Mouse (Mus musculus) cerebellum, adult 8-10 months (tissue): ENCODE data around the gene Catip.

Experiments used
- DNase-seq: peaks from one replicate; pipeline ENCODE4 v3.0.0; 2022

The Catip gene

GRCm38 (mm10) chr1:74344163-74344916, 17.6 kb upstream of the Catip start:
- no peak for DNase-seq

- no peak for DNase-seq
Measured at GRCm38 (mm10) chr1:74351185-74351769, 10.6 kb upstream of the Catip start.

DNA sequence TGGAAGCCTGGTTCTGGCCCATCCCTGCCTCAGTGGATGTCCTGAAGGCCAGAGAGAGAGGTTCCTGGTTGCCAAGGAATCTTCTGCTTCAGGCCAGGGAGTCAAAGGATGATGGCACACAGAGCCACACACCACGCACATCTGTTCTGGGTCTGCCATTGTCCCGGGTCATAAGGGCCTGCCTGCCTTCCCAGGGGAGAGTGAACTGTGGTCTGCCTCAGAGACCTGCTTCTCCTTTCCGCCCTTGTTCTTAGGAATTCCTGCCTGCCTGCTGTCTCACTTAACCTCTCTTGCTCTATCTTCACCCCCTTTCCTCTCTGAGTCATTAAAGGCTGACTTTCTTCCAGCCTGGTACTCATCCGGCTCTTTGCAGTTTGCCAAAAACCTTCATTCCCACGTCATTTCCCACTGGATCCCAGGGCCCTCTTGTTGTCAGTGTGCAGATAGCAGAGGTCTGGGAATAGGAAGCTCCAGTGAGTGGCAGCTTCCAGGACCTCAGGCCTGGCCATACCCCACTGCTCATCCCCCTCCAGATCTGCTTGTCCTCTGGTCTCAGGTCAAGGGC, 9.3 kb upstream of the Catip start:
- DNase-seq, result no peak

DNA sequence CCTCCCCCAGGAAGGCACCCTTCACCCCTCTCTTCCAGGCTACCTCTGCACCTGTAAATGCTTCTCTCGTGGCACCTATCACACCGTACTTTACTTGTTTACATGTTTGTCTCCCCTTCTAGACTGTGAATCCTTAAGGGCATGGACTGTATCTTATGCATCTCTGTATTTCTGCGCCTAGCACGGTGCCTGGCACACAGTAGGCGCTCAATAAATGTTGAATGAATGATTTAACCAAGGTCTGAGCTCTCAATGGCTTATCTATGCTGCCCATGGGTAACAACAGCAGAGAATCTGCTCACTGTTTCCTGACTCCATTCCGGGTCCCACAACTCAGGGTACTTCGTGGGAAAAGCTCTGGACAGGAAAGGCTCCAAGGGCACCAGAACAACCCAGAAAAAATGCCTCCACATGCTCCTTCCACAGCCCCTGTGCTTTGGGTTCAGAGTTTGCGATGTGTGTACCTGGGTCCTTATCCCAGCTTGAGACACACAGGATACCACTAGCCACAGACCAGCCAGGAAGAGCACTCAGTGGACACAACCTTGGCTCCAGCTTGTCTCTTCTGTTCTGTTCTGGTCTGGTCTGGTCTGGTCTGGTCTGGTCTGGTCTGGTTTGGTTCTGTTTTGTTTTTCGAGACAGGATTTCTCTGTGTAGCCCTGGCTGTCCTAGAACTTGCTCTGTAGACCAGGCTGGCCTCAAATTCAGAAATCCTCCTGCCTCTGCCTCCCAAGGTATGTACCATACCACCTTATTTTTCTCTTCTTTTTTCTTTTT, 8.3 kb upstream of the Catip start:
- DNase-seq, result no peak

GRCm38 (mm10) chr1:74357531-74357930, 4.4 kb upstream of the Catip start:
- DNase-seq, result no peak

DNA sequence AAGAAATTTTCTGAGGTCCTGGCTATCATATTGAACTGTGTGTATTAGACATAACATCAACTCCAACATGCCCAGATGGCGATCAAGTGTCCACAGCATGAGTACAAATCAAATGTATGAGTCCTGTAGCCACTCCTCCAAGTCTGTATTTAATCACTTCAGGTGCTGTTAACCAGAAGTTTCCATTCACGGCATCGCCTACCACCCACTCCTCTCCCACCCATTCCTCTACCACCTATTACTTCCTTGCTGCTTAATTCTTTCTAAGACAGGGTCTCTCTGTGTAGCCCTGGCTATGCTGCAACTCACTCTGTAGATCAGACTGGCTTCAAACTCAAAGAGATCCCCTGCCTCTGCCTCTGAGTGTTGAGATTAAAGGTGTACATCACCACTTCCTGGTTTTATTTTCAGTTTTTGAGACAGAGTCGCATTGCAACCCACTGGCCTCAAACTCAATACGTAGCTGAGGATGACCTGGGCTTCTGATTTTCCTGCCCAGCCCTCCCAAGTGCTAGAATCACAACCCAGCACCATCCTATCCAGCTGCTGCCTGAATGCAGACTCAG, 1.9 kb upstream of the Catip start:
- no peak for DNase-seq

- no peak for DNase-seq
Measured at GRCm38 (mm10) chr1:74362325-74363229, 669 bp downstream of the Catip start.

- DNase-seq, result no peak
Measured at GRCm38 (mm10) chr1:74363437-74363836, 1.5 kb downstream of the Catip start.

- DNase-seq, result no peak
Measured at GRCm38 (mm10) chr1:74364270-74364669, 2.4 kb downstream of the Catip start.

DNA sequence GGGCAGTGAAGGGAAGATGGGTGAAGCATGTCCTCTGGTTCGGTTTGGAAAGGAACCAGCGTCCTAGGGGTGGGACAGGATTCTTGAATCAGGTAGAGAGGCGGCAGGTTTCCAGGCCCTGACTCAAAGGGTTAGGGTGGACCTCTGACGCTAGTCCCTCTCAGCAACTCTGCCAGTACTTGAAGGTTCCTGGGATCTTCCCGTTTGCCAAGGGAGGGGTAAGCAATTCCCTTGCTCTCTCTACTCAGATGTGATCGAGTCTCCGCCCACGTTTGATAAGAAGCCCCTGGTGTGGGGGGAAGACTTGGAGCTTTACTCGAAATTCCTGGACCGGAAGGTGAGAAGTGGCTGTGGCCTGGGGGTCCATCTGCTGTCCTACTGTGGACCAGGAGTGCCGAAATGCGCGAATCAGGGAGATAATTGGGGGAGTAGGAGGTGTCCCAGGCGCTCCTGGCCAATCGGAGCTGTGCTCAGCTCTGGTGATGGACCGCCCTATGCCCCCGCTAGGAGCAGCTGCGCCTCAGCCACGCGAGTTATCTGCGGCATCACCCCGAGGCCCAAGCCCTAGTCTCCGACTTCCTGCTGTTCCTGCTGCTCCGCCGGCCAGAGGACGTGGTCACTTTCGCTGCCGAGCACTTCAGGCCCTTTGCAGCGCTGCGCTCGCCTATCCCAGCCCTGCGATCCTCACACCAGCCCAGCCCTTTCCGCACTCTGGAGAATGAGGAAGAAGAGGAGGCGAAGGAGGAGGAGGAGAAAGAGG, 6.2 kb downstream of the Catip start:
- DNase-seq, result no peak

GRCm38 (mm10) chr1:74370040-74370439, 8.1 kb downstream of the Catip start:
- no peak for DNase-seq

- DNase-seq, result no peak
Measured at GRCm38 (mm10) chr1:74373372-74373771, 11.5 kb downstream of the Catip start.

- no peak for DNase-seq
Measured at GRCm38 (mm10) chr1:74374980-74375379, 13.1 kb downstream of the Catip start, which contains the start of gene Slc11a1. Gene Slc11a1, plus strand, starts transcription at chr1:74375195.

GRCm38 (mm10) chr1:74375561-74375960, 13.7 kb downstream of the Catip start:
- no peak for DNase-seq

DNA sequence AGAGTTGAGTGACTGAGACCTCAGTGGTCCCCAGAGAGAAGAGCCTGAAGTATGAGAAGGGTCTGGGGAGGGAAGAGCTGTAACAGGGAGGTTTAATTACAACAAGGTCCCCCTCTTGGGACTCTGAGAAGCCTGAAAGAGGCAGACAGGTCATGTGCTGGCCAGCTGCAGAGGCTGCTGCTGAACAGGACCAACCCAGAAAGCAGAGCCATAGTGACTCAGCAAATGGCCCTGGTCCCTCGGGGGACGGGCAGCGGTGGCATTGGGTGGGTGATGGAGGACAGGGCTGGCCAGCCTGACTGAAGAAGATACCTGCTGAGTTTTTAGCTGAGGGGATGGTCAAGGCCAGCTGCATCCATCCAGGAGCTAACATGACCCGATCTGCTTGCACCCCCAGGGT, 14.5 kb downstream of the Catip start:
- no peak for DNase-seq

DNA sequence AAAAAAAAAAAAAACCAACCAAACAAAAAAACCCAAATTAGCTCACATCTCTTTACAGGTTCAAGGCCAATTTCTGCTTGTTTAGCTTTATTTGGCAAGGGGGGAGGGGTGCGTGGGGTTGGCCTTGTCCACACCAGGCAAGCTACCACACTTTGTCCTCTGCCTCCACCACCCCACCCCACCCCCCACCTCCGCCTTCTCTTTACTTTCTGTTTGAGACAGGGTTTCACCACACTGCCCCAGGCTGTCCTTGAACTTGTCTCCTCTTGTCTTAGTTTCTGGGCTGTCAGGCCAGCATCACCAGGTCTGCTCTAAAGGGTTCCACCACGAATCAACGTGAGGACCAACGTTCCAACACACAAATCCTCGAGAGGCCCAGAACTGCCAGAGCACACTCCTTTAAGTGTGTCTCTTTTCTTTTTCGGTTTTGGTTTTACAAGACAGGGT, 17.2 kb downstream of the Catip start:
- no peak for DNase-seq

GRCm38 (mm10) chr1:74380484-74380883, 18.6 kb downstream of the Catip start:
- DNase-seq, result no peak

DNA sequence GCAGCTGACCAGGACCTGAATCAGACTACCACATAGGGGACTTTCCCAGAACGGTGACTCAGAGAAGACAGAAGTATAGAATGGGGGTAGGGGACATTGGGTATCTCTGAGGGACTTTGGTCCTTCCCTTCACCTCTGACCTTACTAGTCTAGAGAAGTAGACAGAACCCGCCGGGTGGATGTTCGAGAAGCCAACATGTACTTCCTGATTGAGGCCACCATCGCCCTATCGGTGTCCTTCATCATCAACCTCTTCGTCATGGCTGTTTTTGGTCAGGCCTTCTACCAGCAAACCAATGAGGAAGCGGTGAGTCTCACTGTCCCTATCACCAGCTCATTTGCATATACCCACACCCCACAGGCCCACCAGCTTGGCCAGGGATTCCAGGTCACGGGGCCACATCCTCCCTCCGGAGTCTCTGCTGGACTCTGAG, 19.7 kb downstream of the Catip start:
- no peak for DNase-seq

DNA sequence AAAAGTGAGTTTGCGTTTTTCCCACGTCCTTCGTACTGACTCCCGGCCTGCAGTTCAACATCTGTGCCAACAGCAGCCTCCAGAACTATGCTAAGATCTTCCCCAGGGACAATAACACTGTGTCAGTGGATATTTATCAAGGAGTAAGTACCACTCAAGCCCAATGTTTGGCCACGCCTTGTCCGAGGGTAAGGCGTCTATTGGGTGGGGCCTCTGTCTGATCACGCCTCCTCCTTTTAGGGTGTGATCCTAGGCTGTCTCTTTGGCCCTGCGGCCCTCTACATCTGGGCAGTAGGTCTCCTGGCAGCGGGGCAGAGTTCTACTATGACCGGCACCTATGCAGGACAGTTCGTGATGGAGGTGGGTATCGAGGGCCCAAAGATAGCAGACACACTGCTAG, 21.5 kb downstream of the Catip start:
- DNase-seq, result no peak

DNA sequence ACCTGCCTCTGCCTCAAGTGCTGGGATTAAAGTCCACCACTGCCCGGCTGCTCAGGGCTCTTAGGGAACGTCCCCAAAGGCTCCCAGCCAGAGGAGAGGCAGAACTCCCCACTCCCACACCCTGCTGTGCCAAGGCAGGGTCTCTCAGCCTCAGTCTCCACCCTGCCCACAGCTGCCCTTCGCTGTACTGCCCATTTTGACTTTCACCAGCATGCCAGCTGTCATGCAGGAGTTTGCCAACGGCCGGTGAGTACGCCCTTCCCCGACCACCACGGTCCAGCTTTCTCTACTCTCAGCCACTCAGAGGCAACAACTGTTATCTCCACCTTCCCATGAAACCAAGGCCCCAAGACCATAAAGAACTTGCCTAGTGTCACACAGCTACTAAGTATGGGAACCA, 22.6 kb downstream of the Catip start:
- DNase-seq, result no peak

- no peak for DNase-seq
Measured at GRCm38 (mm10) chr1:74385064-74385463, 23.2 kb downstream of the Catip start.
